Mouse (Mus musculus) cortical plate, adult 2 months (tissue): ENCODE results near the gene Ranbp1. TPM values are rescaled to one million over a fixed set of nuclear protein-coding genes. Genes with fewer than 3 reads are reported as not detected.
"Not testable (repeated sequence)": the region's sequence is repeated elsewhere in the genome, so short reads cannot be mapped to it uniquely, and the experiment has no call there.

Experiments used
- H3K27ac ChIP-seq: fragments of 200-500 bp; 2 replicates; pipeline ENCODE4 v1.5.1; 2012; ENCODE audit warnings: low read length, control low read depth, inconsistent platforms; ENCODE audit not compliant: insufficient read depth
- H3K4me1 ChIP-seq: fragments of 200-500 bp; 2 replicates; pipeline ENCODE4 v1.6.1; 2011; ENCODE audit warnings: low read length; ENCODE audit not compliant: control insufficient read depth, insufficient read depth
- H3K4me3 ChIP-seq: fragments of 200-500 bp; 2 replicates; pipeline ENCODE4 v1.5.1; 2011; ENCODE audit warnings: mild to moderate bottlenecking, low read length, control low read depth; ENCODE audit not compliant: insufficient read depth
- CTCF ChIP-seq: fragments of 200-500 bp; IDR thresholded peaks from 2 replicates; pipeline ENCODE4 v1.5.1; 2011; ENCODE audit warnings: mild to moderate bottlenecking, control low read depth, low read length; ENCODE audit not compliant: insufficient read depth; ENCODE audit errors: extremely low read depth
- POLR2A ChIP-seq: fragments of 200-500 bp; IDR thresholded peaks from 2 replicates; pipeline ENCODE4 v1.6.1; 2011; ENCODE audit warnings: mild to moderate bottlenecking, low read length, control low read depth; ENCODE audit not compliant: insufficient read depth; ENCODE audit errors: extremely low read depth
- polyA plus RNA-seq: library from polyadenylated mRNA; depleted of rRNA; stranded (reverse); fragments of >200 nt; gene quantifications from 2 replicates; pipeline ENCODE4 v1.2.3, GENCODE M21; 2012

Gene Ranbp1
- polyA plus RNA-seq, 1 experiment: 92.3 TPM

- Histone ChIP-seq H3K4me1 (peaks cover 5% of the 10 kb centered on the region), H3K27ac (no peak overlapping the region), H3K4me3 (no peak overlapping the region)
- TF ChIP-seq POLR2A (no peak), CTCF (peak; percentile 98)
These were observed 36.9 kb downstream of the Ranbp1 start for GRCm38 (mm10) chr16:18211417-18212171.

DNA sequence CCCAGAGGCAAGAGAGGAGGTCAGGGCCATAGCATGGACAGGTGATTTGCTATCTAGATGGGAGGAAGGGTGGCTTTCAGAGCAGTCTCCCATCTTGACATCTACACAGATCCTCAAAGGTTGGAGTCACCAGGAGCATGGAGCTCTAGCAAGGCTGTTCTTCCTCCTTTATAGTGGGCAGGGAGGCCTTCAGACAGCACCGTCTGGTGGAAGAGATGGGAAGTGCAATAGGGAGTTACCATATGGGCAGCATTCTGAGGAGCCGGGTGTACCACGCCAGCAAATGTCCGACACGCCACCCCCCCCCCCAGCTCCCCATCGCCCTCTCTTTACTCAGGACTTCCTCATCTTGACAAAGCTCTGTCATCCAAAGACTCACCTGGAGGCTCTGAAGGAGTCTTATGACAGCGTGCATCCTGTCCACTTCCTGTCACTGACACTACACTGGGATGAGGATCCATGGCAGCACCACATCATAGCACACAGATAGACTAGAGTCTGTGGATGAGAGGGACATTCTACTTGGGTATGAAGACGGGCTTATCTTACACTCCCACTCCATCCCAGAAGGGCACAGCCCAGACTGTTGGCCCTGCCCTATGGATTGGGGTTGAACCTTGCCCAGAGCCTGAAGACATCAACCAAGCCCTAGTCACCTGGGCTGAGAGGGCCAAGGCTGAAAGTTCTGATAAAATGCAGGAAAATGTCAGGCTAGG lies 37.7 kb downstream of the Ranbp1 start:
- H3K4me1 ChIP-seq: peaks cover 5% of the 10 kb centered on the region
- TF ChIP-seq CTCF (peak; percentile 93), POLR2A (no peak)
- H3K27ac ChIP-seq: no peak overlapping the region
- H3K4me3 ChIP-seq: no peak overlapping the region

GRCm38 (mm10) chr16:18203430-18204091 lies 45.0 kb downstream of the Ranbp1 start:
- Histone ChIP-seq H3K4me3 (no peak overlapping the region), H3K27ac (no peak overlapping the region), H3K4me1 (no peaks in the 10 kb centered on the region)
- TF ChIP-seq POLR2A (no peak), CTCF (no peak)

DNA sequence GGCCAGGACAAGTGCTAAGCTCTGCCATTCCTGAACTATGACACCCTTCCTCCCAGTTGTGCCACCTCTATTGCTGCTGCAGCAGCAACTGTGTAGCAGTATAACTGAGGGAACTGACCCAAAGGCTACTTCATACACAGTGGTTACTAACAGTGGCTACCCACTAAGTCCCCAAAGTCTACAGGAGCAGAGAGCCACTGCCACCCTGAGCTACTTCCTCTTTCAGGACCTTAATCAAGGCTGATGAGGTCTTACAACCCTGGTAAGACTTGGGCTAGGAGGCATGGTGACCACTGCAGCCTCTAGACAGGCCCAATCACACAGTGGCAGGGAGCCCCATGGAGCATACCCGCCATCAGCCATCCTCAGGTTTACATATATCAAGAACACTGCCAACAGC lies 46.5 kb downstream of the Ranbp1 start:
- Histone ChIP-seq H3K4me1 (0 out of 2 replicates have a peak, but pooled peaks cover 1% of the 10 kb centered on the region), H3K27ac (no peak overlapping the region), H3K4me3 (no peak overlapping the region)
- TF ChIP-seq POLR2A (no peak), CTCF (no peak)

DNA sequence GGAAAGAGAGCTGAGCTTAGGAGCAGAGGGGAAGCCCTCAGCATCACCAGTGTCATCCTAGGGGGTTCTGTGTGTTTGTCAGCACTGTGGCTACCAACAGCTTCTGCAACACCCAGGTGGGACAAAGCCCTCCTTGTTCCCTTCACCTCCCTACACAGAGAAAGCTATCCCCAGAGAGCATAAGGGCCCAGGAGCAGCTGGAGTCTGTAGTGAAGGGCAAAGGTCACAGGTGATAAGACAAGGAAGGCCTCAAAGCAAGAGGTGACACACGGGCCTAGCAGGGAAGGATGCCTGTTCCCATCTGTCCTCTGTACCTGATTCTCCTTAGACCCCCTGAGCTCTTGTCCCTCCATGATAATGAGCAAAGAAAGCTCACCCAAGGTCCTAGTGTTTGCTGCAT lies 46.9 kb downstream of the Ranbp1 start:
- H3K27ac ChIP-seq: no peak overlapping the region
- no peak overlapping the region for H3K4me3 ChIP-seq
- H3K4me1 ChIP-seq: 0 out of 2 replicates have a peak, but pooled peaks cover 1% of the 10 kb centered on the region
- TF ChIP-seq POLR2A (no peak), CTCF (no peak)

DNA sequence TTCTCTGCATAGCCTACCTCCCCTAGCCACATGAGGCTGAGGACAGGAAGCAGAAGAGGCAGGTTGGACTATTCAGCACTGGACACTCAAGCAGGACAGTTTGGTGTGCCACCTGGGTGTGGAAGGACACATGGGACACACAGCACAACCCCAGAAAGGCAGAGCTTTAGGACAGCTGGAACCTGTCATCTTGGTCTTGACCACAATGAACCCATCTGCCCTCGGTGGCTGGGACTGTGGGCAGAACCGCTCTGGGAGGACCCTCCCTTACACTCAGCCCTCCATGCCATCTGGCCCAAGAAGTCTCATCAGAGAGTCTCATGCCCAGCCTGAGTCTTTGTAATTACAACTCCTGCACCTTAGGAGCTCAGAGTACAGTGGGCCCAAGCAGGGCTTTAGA lies 48.5 kb downstream of the Ranbp1 start:
- TF ChIP-seq POLR2A (no peak), CTCF (no peak)
- no peak overlapping the region for H3K4me3 ChIP-seq
- no peak overlapping the region for H3K27ac ChIP-seq
- peaks cover 3% of the 10 kb centered on the region for H3K4me1 ChIP-seq

- TF ChIP-seq CTCF: no peak
- Histone ChIP-seq H3K4me1 (peaks cover 9% of the 10 kb centered on the region), H3K4me3 (no peak overlapping the region), H3K27ac (no peak overlapping the region)
These were observed 50.0 kb downstream of the Ranbp1 start for GRCm38 (mm10) chr16:18198365-18199098.

DNA sequence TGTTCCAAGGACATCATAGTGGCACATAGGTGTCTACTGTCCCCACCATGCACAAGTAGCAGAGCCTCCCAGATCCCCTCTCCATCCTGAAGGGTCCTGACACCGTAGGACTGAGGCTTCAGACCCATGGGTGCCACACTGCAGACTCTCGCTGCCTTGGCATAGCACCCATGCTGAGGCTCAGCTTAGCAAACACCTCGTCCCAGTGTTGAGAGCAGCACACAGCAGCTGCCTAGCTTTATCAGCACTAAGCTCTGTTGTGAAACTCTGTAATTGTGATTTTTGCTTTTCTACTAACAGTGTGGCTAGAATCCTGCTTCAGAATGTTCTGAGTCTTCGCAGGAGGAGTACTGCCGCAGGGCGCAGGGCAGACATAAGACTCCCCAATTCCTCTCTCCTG lies 50.7 kb downstream of the Ranbp1 start:
- no peak overlapping the region for H3K27ac ChIP-seq
- H3K4me3 ChIP-seq: no peak overlapping the region
- TF ChIP-seq POLR2A (no peak), CTCF (no peak)
- H3K4me1 ChIP-seq: peaks cover 9% of the 10 kb centered on the region

GRCm38 (mm10) chr16:18195561-18195960 lies 53.0 kb downstream of the Ranbp1 start:
- not testable (repeated sequence) for H3K4me1 ChIP-seq, H3K27ac ChIP-seq, H3K4me3 ChIP-seq
